Mouse (Mus musculus): ENCODE data around the gene Vmn2r87. TPM values are rescaled to one million over a fixed set of nuclear protein-coding genes. Genes with fewer than 3 reads are reported as not detected.

Gene Vmn2r87
- polyA plus RNA-seq, 1 experiment from 2014 or later, result 0.07 TPM

Other genes with a start within 250 kb of the Vmn2r87 start
- gene Neurod4, start 217.2 kb downstream of the Vmn2r87 start, polyA plus RNA-seq (2016; fragmentation: Nextera tagmentation; extraction: Ambion mirVana), result 2.6 and 3.0 TPM in 2 replicates
- 0.24 TPM in 1 of 2 replicates, not detected in the other for gene Tespa1, start 174.5 kb downstream of the Vmn2r87 start, polyA plus RNA-seq (2016; fragmentation: Nextera tagmentation; extraction: Ambion mirVana)
- not detected in 2 replicates for gene Vmn2r84, start 103.1 kb downstream of the Vmn2r87 start, polyA plus RNA-seq (2016; fragmentation: Nextera tagmentation; extraction: Ambion mirVana)
- not detected in 2 replicates for gene Vmn2r85, start 67.7 kb downstream of the Vmn2r87 start, polyA plus RNA-seq (2016; fragmentation: Nextera tagmentation; extraction: Ambion mirVana)
- not detected in 2 replicates for gene Vmn2r86, start 41.3 kb downstream of the Vmn2r87 start, polyA plus RNA-seq (2016; fragmentation: Nextera tagmentation; extraction: Ambion mirVana)

Data from forebrain, embryonic 10.5 days (tissue).